Mouse (Mus musculus) cerebellum, adult 8-10 months (tissue): ENCODE data around the gene Sertad1.

ENCODE experiments used
- DNase-seq: peaks from one replicate; pipeline ENCODE4 v3.0.0; 2022

Sertad1 gene

GRCm38 (mm10) chr7:27486770-27487697 lies at the start of gene Sertad1:
TSS of gene Sertad1 (plus strand) at chr7:27486910.
- DNase-seq: peak; percentile 100

- no peak for DNase-seq
Measured at GRCm38 (mm10) chr7:27437544-27437943, 49.2 kb upstream of the Sertad1 start.

GRCm38 (mm10) chr7:27440014-27440413 lies 46.7 kb upstream of the Sertad1 start:
- no peak for DNase-seq

- DNase-seq: peak; percentile 42
Measured at GRCm38 (mm10) chr7:27446051-27446450, 40.7 kb upstream of the Sertad1 start.

- DNase-seq: peak; percentile 62
Measured at GRCm38 (mm10) chr7:27446521-27447418, 39.9 kb upstream of the Sertad1 start.

GRCm38 (mm10) chr7:27447419-27448286 lies 39.1 kb upstream of the Sertad1 start, which contains the start of the genes Sptbn4 and Blvrb:
TSS of gene Sptbn4 (minus strand) at chr7:27447686.
TSS of gene Blvrb (plus strand) at chr7:27447978.
- peak; percentile 96 for DNase-seq

GRCm38 (mm10) chr7:27448421-27449206 lies 38.1 kb upstream of the Sertad1 start:
- peak; percentile 57 for DNase-seq

GRCm38 (mm10) chr7:27449256-27449862 lies 37.4 kb upstream of the Sertad1 start:
- DNase-seq: peak; percentile 72

- DNase-seq: no peak
Measured at GRCm38 (mm10) chr7:27451359-27451758, 35.4 kb upstream of the Sertad1 start.

GRCm38 (mm10) chr7:27452206-27452770 lies 34.4 kb upstream of the Sertad1 start:
- DNase-seq: no peak

GRCm38 (mm10) chr7:27454461-27455121 lies 32.1 kb upstream of the Sertad1 start:
- no peak for DNase-seq

GRCm38 (mm10) chr7:27455273-27455672 lies 31.4 kb upstream of the Sertad1 start:
- DNase-seq: no peak

GRCm38 (mm10) chr7:27458614-27459013 lies 28.1 kb upstream of the Sertad1 start:
- DNase-seq: no peak

GRCm38 (mm10) chr7:27459640-27460039 lies 27.1 kb upstream of the Sertad1 start:
- DNase-seq: no peak

GRCm38 (mm10) chr7:27460477-27460876 lies 26.2 kb upstream of the Sertad1 start:
- no peak for DNase-seq

GRCm38 (mm10) chr7:27467648-27468047 lies 19.1 kb upstream of the Sertad1 start:
- peak; percentile 25 for DNase-seq

- peak; percentile 20 for DNase-seq
Measured at GRCm38 (mm10) chr7:27471390-27472120, 15.2 kb upstream of the Sertad1 start.

- DNase-seq: peak; percentile 39
Measured at GRCm38 (mm10) chr7:27472596-27472995, 14.1 kb upstream of the Sertad1 start.

GRCm38 (mm10) chr7:27473156-27473834 lies 13.4 kb upstream of the Sertad1 start, which contains the start of gene Sertad3:
TSS of gene Sertad3 (plus strand) at chr7:27473768.
- peak; percentile 100 for DNase-seq
